Mouse (Mus musculus) T-cell, adult 2 months (primary cell): ENCODE measurements around the gene Rap1a.

Experiments used
- DNase-seq: peaks from one replicate; pipeline ENCODE4 v3.0.0; 2022; ENCODE audit warnings: low spot score

Rap1a gene

DNA sequence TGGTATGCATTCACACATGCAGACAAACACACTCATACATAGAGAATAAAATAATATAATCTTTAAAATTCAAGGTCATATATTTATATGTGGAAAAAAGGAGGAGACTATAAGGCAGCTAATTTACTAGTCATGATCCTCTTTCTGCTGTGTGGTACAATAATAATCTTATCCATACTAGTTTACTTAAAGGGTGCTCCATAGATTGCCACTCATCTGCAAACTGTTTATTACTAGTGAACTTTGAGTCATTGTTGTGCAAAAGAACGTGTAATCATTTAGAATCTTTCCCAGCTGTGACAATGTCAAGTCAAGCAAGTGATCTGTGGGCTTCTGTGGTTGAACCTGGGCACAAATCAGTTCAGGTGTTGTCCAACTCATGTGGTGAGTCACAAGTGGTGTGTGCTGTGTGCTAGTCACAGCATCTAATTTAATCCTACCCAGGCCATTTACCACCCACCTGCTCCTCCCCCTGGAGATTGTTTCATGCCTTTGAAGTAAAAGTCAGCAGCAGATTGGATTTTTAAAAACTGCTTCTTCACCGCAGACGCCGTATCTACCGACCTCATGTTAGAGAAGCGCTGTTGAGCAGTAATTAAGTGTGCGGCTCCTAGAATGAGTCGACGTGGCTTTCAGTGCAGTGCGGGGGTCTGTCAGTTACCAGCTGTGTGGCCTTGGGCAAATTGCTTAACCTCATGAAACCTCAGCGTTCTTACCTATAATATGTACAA lies 5.5 kb upstream of the Rap1a start:
- DNase-seq: no peak

DNA sequence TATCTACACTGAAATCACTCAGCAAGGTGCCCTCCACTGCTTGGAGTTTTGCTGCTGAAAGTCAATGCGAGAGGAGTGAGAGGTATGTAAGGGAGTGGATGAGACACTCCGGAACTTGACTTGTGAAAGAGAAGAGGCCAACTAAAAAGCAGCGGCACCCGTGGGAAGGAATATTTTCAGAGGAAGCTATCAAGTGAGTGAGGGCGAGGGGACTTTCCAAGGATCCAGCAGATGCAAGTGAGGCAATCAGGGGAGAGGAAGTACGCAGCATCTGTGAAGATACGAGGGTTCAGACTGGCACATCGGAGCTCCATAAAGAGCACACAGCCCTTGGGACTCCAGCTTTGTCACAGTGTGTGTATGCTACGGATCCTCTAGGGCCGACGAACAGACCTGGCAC lies 2.5 kb upstream of the Rap1a start:
- DNase-seq: peak; percentile 44

DNA sequence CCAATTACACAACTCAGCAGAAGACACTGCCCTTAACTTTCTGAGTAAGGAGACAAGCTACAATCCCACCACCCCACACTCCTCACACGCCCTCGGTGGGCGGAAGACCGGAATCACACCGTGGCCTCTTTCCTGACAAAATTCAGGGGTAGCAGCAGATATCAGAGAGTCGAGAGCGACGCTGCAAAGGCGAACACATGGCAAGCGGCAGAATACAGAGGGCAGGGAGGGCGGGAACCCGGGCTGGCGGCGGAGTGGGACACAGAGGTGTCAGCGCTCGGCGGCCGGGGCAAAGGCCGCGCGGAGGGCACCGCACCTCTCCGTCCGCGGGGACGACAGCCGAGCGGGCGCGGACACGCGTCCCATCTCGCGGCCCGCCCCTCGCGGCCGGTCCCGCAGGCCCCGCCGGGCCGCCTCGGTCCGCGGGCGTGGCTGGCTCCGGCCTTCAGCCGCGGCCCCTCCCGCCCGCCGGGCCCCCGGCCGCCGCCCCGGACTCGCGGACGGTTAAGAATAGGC lies 403 bp downstream of the Rap1a start:
- peak; percentile 47 for DNase-seq

DNA sequence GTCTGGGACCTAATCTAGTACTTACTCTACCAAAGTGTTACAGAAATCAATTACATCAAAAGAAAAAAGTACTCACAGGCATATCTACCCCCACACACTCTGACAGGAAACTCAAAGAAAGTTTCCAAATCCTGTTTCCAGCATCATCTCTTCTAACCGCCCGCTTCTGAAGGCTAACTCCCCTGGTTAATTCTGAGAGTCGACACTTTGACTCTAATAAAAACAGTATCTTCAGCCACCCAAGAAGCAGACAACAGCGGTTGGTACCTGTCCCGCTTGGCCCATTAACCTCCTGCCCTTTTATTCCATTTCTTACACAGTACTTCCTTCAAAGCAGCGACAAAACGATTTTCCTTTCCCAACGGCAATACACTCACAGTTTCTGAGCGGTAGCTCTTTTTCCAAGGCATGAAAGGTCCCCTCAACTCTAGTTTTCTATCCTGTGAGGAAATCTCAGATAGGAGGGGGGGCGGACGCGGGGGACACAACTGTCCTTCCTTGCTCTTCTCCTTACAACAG lies 921 bp downstream of the Rap1a start:
- peak; percentile 49 for DNase-seq

DNA sequence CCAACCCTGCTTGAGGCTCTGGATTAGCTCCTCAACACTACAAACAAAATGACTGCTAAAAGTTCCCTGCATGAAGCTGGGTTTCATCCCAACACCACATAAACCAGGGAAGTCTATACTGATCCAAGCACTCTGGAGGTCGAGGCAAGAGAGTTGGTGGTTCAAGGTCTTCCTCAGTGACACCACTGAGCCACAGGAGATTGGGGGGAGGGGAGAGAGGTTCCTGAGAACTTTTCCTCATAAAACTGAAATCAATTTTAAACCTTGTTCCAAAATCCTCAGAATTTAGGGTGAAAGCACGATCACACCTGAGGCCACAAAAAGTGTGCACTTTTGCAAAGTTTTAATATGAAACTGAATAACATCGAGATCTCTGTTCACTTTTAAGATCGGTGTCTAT lies 1.8 kb downstream of the Rap1a start:
- DNase-seq: no peak

DNA sequence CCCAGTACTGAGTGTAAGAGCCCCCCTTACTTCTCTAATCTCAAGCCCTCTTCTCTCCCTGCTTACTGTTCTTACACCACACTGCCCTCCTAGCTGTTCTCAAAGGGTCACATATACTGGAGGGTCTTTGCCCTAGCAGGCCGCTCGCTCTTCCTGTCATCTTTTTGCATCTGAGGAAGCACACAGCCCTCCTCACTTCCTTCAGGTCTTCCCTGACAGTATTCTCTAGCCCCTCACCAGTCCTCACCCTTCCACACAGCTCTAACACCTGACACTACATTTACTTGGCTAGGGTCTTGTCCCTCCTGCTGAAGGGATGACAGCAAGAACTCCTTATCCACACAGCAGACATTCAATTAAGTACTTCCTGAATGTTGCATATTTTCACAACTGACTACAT lies 2.4 kb downstream of the Rap1a start:
- no peak for DNase-seq

DNA sequence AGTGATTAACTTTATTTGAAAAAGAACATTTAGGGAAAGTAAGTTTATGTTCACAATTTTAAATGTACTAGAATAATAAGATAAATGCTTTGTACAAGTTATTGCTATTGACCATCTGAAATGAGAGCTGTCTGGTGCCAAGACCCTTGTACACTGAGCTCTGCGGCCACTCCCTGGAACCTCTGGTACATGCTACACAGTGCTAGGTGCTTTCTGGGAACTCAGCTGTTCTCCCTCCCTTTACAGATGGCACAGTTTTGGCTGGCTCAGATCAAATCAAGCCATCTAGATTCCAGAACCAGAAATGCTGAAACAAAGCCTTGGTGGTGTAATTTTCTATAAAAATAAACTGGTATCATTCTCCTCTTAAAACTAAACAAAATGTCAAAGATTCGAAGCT lies 3.7 kb downstream of the Rap1a start:
- no peak for DNase-seq

DNA sequence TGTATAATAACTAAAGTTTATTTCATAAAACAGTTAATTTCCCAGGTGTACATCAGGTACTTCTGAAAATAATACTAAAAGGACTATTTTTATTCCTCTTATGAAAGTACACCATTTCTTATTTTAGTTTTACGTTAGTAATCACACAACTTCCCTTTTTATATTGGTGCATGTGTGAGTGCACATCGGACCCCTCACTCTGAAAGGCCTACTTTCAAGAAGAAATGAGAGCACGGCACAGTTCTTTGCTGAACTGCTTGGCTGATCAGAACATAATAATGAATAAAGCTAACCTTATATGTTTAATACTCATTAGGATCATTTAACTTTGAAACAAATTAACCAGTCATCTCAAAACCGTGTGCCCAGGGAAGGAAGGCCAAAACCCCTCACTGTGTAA lies 4.4 kb downstream of the Rap1a start:
- DNase-seq: no peak

DNA sequence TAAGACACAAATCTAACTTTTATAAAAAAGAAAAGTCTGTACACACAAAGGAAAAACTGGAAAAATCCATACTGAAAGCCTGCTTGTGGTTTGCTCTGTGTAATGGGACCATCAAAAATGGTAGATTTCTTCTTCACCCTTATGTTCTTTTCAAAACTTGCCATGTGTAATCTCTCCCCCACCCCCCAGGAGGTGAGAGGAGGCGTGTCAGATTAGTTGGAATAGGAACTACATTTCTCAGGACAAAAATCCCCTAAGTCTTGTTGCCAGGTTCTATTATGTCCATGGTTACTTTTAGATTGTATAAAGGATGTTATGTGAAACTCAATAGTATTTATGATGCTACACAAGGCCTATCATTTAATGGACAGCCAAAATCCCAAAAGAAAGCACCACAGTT lies 6.8 kb downstream of the Rap1a start:
- DNase-seq: no peak

DNA sequence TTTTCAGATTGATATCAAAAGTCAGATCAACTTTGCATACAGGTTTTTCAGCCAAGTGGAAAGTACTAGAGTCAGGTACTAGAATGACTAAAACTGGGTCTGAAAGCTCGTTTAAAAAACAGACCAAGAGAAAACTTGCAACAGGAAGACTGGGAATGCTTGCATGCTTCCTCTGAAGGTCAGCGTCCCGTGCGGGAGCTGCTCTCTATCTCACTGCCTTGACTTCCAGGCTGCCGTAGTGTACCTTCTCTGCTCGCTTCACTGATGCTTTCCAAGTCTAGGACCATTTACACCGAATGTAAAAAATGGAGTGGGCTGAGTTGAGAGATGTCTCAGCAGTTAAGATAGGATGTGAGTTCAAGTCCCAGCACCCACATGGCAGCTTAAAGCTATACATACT lies 8.8 kb downstream of the Rap1a start:
- DNase-seq: no peak

DNA sequence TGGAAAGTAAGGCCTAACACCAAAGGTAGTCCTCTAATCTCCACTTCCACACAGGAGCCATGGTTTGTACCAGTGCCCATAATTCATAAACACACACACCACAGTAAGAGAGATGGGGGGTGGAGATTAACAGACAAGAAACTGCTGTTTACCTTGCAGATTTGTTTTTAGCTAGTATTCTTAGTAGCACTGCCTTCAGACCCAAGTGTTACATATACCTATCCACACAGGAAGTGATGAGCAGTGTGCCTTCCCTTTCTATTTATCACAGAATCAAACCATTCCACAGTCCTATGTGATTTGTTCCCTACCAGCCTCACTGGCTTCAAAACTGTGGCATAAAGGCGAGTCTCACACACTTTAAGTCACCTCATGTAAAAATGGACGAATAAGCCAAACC lies 10.0 kb downstream of the Rap1a start:
- DNase-seq: no peak

DNA sequence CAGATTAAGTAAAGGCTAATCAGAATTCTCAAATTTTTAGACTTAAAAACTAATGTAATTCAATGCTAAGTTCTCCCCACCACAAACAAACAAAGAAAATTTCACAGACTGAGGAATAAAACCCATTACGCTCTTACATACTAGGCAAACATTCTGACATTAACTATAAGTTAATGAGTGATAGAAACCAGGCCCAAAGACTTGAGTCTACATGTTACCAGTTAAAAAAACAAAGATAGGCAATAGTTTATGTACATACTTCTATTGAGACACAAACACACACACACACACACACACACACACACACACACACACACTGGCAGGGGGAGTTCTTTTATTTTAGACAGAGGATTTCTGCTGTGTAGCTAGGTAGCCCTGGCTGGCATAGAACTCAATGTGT lies 10.8 kb downstream of the Rap1a start:
- no peak for DNase-seq

DNA sequence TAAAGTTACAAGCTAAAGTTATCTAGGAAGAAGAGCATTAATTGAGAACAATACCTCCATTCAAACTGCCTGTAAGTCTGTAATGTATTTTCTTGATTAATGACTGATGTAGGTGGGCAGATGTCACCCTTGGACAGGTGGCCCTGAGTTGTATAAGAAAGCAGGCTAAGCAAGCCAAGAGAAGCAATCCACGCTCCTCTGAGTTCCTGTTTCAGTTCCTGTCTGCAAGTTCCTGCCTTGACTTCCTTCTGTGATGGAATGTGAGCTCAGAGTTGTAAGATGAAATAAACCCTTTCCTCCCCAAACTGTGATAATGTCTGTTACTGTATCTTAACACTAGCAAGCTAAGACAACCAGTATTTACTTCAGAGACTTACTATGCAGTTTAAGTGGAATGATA lies 11.4 kb downstream of the Rap1a start:
- no peak for DNase-seq

DNA sequence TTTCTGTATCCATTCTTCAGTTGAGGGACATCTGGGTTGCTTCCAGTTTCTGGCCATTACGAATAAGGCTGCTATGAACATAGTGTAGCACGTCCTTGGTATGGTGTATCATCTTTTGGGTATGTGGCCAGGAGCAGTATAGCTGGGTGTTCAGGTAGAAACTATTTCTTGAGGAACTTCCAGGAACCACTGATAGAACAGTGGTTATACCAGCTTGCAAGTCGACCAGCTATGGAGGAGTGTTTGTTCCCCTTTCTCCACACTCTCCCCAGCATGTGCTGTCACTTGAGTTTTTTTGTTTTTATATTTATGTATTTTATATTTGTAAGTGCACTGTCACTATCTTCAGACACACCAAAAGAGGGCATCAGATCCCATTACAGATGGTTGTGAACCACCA lies 13.8 kb downstream of the Rap1a start:
- no peak for DNase-seq

DNA sequence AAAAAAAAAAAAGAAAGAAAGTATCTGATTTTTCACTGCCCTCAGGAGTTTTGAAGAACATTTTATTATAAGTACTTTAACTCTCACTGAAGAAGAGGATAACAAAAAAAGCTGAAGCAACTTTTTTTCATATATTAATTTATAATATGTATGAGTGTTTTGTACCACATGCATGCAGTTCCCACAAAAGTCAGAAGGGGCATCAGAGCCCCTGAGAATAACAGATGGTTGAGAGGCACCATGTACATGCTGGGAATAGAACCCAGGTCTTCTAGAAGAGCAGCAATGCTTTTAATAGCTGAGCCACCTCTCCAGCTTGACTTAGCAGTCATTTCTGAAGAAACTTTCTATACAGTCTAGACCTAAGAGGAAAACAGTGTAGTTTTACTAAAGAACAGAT lies 15.3 kb downstream of the Rap1a start:
- no peak for DNase-seq

DNA sequence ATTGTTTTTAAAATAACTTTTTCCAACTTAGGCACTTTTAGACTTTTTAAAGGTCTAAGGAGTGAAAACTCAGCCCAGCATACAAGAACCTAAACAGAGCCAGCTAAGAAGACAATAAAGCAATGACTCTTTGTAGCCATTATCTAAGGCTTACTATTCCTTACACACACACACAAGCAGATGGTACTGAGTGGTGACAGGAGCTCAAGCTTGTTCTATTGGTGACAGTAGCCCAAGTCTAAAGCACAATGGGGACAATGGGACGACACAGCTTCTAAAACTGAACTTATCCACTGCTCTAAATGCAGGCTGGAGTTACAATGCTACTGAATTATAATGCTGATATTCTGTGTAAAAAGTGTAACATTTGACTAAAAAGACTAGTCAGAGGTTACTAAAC lies 17.3 kb downstream of the Rap1a start:
- DNase-seq: no peak

DNA sequence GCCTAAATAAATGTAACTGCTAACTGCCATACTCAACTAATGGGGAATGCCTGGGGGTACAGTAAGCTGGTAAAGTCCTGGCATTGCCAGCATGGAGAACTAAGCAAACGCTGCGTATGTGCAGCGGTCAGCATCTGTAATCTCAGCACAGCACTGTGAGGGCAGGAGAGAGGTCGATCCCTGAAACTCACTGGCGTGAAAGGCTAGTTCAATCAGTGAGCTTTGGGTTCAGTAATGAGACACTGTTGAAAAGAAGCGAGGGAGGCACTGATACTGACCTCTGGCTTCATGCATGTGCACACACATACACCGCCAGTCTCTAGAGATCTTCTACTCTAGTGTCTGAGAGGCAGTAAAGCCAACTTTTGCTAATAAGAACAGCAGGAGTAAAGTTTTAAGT lies 18.7 kb downstream of the Rap1a start:
- no peak for DNase-seq

DNA sequence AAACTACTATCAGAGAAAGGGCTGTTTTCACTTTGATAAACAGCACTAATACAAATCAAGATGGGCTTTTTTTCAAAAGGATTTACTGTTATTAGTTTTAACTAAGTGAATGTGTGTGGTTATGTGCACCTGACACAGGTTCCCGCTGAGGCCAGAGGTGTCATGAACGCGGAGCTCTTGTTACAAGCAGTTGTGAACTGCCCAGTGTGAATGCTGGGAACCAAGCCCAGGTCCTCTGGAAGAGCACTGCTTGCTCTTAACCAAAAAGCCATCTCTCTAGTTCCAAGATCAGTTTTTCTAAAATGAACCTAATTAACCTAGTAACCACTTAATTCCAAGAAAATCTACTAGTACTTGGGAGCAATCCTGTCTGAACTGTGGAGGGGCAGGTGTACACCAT lies 23.1 kb downstream of the Rap1a start:
- no peak for DNase-seq

DNA sequence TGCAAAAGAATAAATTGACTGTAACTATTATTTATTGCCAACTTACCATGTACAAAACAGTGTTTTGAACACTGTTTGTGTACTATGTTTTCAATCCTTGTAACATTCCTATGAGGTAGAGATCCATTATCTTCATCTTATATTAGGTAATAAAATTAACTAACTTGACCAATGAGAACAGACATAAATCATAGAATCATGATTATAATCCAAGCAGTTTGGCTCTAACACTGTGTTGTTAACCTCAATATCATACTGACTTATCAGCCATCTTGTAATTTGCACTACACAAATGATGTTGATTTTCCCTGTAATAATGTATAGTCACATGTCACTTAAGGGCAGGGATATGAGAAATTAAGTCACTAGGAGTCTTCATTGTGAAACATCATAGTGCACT lies 26.6 kb downstream of the Rap1a start:
- DNase-seq: no peak

DNA sequence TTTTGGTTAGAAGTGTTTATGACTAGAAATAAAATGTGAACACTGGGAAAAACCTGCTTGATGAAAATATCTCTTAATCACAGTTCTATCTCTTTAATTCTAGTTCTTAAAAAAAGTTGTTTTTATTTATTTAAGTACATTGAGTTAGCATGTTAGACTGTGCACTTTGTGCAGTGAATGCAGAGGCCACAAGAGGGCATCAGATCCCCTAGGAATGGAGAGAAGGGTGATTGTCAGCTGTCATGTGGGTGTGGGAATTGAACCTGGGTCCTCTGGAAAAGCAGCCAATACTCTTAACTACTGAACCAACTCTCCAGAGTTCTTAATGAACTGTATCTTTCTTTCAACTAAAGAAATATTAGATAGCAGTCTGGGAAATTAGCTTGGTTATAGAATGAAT lies 29.6 kb downstream of the Rap1a start:
- peak; percentile 42 for DNase-seq

DNA sequence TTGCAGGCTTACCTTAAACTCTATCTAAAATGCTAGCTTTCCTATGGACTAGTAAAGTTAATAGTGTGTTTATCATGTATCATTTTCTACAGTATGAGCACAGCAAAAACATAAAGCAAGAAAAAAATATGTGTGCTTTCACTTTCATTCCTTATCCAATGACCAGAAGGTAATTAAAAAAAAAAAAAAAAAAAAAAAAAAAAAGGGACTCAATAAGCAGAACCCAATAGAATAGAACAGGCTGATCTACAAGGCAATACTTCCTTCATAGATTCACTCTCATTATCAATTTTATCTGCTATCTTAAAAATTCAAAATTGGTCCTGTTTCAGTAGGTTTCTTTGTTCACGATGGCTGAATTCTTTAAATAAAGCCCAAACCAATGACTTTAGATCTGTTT lies 30.3 kb downstream of the Rap1a start:
- no peak for DNase-seq

DNA sequence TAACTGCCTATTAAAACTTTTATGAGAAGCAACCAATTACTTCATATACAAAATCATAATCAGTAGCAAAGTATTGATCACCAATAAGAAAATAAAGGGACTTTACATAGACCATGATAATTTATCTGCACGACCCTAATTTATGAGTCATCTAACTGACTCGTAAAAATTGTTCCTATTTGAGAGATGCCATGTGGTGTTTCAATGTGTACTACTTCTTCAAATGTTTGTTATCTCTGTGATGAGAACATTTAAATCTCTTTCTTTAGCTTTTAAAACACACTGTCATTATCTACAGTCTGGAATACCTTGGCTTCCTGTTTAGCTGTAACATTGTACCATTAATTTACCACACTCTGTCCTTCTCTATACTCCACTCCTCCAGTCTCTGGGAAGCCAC lies 31.8 kb downstream of the Rap1a start:
- DNase-seq: no peak

DNA sequence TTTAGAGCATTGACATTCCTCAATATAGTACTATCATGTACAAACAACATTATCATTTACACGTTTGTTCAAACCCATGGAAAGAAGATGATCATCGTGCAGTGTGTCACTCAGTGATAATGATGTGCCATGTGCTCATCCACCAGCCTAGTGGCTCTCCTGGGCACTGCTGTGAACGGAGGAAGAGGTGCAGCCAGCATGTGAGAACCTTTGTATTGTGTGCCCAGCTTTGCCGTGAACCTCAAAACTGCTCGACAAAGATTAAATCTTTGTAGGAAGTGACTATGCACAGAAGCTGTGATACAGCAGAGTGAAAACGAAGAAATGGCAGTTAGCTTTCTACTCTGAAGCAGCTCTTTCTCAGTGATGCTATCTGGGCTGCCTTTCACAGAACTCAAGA lies 32.6 kb downstream of the Rap1a start:
- DNase-seq: peak; percentile 64

DNA sequence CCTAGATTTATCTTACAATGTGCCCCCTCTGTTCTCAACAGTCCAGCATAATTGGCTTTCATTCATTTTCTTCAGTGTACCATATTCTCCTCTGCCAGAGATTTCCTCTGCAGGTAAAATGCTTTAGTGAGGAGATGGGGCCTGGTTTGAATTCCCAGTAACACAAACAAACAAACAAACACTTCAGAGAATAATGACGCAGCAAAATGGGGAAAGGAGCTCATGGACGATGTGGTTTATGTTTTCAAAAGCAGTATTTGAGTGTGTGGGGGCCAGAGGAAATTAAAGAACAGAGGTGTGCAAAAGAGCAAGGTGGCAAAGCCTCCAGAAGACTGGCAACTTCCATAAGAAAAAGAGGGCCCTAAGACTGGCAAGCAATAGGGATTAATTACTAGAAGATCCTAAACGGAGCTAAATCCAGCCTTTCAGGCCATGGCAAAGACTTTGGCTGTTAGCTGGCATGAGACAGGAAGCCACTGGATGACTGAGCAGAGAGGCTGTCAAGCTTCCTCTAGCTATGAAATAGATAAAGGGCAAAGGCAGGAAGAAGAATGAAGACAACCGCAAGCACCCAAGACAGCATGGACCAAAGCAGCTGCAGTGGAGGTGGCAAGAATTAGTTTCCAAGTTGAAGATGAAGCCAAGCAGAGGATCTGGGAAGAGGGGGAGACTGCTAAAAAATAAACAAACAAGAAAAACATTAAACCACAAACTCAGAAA lies 37.8 kb downstream of the Rap1a start:
- peak; percentile 71 for DNase-seq
